Mouse (Mus musculus): ENCODE measurements at regions not wholly inside any gene's neighbourhood (a gene's known extent, or its start where the extent isn't known, plus 50 kb on each side); places are given as distances from the start of the nearest gene placed in this dataset.

- TF ChIP-seq TAL1 (IDR thresholded peaks at IDR 0.05; ENCODE audit: low read length) (no peak), GATA1 (IDR thresholded peaks at IDR 0.05; ENCODE audit: low read length) (no peak)
Measured at GRCm38 (mm10) chr4:142898994-142899393, 313.8 kb downstream of the Prdm2 start.
